Mouse (Mus musculus) limb, embryonic 10.5 days (tissue): ENCODE results near the gene B4galnt1. TPM values are rescaled to one million over a fixed set of nuclear protein-coding genes. Genes with fewer than 3 reads are reported as not detected.
"Not testable (repeated sequence)": the region's sequence is repeated elsewhere in the genome, so short reads cannot be mapped to it uniquely, and the experiment has no call there.

Experiments
- DNase-seq: peaks from one replicate; pipeline ENCODE4 v3.0.0-alpha.2; 2017; ENCODE audit warnings: low spot score
- H3K27ac ChIP-seq: fragments of 300-500 bp; sonication (generic); 2 replicates; pipeline ENCODE4 v1.5.1; 2016; ENCODE audit warnings: mild to moderate bottlenecking
- H3K27me3 ChIP-seq: fragments of 300-500 bp; sonication (generic); 2 replicates; pipeline ENCODE4 v1.6.1; 2016; ENCODE audit warnings: low read depth, mild to moderate bottlenecking; ENCODE audit not compliant: poor library complexity, severe bottlenecking
- H3K36me3 ChIP-seq: fragments of 300-500 bp; sonication (generic); 2 replicates; pipeline ENCODE4 v1.6.1; 2016; ENCODE audit warnings: mild to moderate bottlenecking, moderate library complexity
- H3K4me1 ChIP-seq: fragments of 300-500 bp; sonication (generic); 2 replicates; pipeline ENCODE4 v1.6.1; 2016
- H3K4me3 ChIP-seq: fragments of 300-500 bp; sonication (generic); 2 replicates; pipeline ENCODE4 v1.5.1; 2016; ENCODE audit warnings: mild to moderate bottlenecking, moderate library complexity
- H3K9me3 ChIP-seq: fragments of 300-500 bp; sonication (generic); replicated peaks from 2 replicates; pipeline ENCODE4 v1.6.1; 2016; ENCODE audit warnings: mild to moderate bottlenecking
- WGBS: fragments of 180-500 bp; shearing (Covaris S2); methylation state at CpG from one replicate; pipeline ENCODE4 v1.1.7; 2016; 5-methylcytosine and 5-hydroxymethylcytosine counted together
- polyA plus RNA-seq: library from polyadenylated mRNA; unstranded; fragments of >200 nt; fragmentation: Nextera tagmentation; extraction: Ambion mirVana; gene quantifications from 2 replicates; pipeline ENCODE4 v1.2.1, GENCODE M21; 2016

Gene B4galnt1
- polyA plus RNA-seq, 1 experiment from 2014 or later: 2.8 TPM

DNA sequence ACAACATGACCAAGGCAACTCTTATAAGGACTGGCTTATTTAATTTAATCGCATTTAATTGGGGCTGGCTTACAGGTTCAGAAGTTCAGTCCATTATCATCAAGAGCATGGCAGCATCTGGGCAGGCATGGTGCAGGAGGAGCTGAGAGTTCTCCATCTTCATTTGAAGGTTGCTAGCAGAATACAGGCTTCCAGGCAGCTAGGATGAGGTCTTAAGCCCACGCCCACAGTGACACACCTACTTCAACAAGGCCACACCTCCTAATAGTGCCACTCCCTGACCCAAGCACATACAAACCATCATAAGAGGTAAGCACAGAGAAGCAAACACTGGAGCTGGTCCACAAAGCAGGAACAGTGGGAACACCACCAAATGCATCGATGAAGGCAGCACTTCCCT, 13.8 kb upstream of the B4galnt1 start:
- not testable (repeated sequence) for DNase-seq, H3K4me1 ChIP-seq, H3K4me3 ChIP-seq, H3K27ac ChIP-seq, H3K9me3 ChIP-seq, H3K36me3 ChIP-seq, H3K27me3 ChIP-seq
- WGBS: 88% methylated on average over 3 of the region's 3 CpGs

DNA sequence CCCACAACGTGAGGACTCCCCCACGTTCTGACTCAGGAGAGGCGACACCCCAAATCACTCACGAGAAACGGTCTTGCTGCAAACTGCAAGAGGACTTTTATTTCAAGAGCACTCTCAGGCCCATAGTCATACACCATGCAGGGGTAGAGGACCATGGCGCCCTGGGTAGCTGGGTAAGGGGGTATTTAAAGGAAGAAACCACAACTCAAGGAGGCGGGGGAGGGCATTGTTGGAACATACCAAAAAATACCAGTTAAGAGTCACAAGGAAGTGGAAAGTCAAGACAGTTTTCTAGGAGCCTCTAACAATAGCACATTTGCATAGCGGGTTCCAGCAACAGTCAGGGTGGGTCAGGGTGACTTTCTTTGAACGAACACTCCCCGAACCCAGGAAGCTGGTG, 12.5 kb upstream of the B4galnt1 start:
- H3K27ac ChIP-seq, H3K27me3 ChIP-seq, DNase-seq, H3K4me3 ChIP-seq, H3K4me1 ChIP-seq, H3K9me3 ChIP-seq, H3K36me3 ChIP-seq: not testable (repeated sequence)
- 89% methylated on average over 10 of the region's 10 CpGs for WGBS

DNA sequence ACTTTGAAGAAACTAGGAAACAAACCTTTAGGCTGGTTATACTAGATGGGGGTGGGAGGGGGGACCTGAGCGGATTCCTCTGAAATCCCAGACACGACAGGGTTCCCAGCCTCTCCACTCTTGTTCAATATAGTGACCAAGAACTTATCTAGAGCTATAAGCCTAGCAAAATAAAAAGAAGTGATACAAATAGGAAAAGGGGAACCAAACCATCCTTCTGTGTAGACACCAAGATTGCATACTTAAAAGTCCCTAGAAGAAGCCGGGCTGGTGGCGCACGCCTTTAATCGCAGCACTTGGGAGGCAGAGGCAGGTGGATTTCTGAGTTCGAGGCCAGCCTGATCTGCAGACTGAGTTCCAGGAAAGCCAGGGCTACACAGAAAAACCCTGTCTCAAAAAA, 11.7 kb upstream of the B4galnt1 start:
- Histone ChIP-seq H3K4me1 (no peaks in the 10 kb centered on the region), H3K27ac (no peak overlapping the region), H3K9me3 (no peaks in the 10 kb centered on the region), H3K4me3 (no peak overlapping the region), H3K27me3 (no peaks in the 10 kb centered on the region), H3K36me3 (no peaks in the 10 kb centered on the region)
- WGBS: 95% methylated on average over 7 of the region's 7 CpGs
- DNase-seq: no peak

DNA sequence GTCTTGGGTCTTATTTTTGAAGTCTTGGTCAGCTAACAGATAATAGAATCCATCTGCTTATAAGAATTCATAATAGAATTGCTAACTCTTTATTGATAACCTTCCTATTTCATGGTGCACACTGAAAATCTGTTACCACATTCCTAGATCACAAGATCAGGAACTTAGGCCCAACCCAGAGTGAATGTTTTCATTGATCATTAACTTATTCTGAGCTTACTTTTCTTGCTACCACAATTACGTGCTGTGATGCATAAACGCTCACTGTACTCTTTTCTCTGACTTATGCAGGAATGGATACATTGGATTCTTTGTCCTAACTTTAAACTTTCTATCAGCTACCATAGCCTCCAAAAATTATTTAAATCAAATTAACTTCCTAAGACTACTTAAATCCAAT, 10.8 kb upstream of the B4galnt1 start:
- 94% methylated on average over 2 of the region's 2 CpGs for WGBS

GRCm38 (mm10) chr10:127154652-127155051, 10.4 kb upstream of the B4galnt1 start:
- no peaks in the 10 kb centered on the region for H3K36me3 ChIP-seq
- no peaks in the 10 kb centered on the region for H3K4me1 ChIP-seq
- H3K27ac ChIP-seq: no peak overlapping the region
- no peaks in the 10 kb centered on the region for H3K9me3 ChIP-seq
- no peak overlapping the region for H3K4me3 ChIP-seq
- no peaks in the 10 kb centered on the region for H3K27me3 ChIP-seq
- no peak for DNase-seq
- 92% methylated on average over 5 of the region's 5 CpGs for WGBS

More for the DNA sequence above, 10.8 kb upstream of the B4galnt1 start:
- Histone ChIP-seq H3K36me3 (no peaks in the 10 kb centered on the region), H3K27ac (no peak overlapping the region), H3K27me3 (no peaks in the 10 kb centered on the region), H3K9me3 (no peaks in the 10 kb centered on the region), H3K4me3 (no peak overlapping the region), H3K4me1 (no peaks in the 10 kb centered on the region)
- no peak for DNase-seq

- no peaks in the 10 kb centered on the region for H3K4me1 ChIP-seq
- H3K36me3 ChIP-seq: no peaks in the 10 kb centered on the region
- no peaks in the 10 kb centered on the region for H3K27me3 ChIP-seq
- 92% methylated on average over 1 of the region's 1 CpGs for WGBS
- H3K4me3 ChIP-seq: no peak overlapping the region
- no peak overlapping the region for H3K27ac ChIP-seq
- no peak for DNase-seq
- no peaks in the 10 kb centered on the region for H3K9me3 ChIP-seq
Observed at GRCm38 (mm10) chr10:127156089-127156488, 8.9 kb upstream of the B4galnt1 start.

DNA sequence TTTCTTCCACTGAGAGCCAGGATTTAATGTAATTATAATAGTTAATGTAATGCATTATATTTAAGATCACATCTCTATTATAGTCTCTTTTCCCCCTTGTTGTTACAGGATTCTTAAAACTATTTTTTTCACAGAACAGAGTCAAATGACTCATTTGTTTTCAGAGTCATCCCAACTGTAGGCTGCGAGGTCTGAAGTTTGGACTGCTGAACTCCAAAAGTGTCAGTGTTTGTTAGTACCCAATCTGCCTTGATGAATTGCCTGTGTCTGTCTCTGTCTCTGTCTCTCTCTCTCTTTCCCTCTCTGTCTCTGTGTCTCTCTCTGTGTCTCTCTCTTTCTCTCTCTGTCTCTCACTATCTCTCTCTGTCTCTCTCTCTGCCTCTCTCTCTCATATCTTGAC, 8.5 kb upstream of the B4galnt1 start:
- Histone ChIP-seq H3K27ac (no peak overlapping the region), H3K36me3 (no peaks in the 10 kb centered on the region), H3K4me1 (no peaks in the 10 kb centered on the region), H3K27me3 (no peaks in the 10 kb centered on the region), H3K4me3 (no peak overlapping the region), H3K9me3 (no peaks in the 10 kb centered on the region)
- DNase-seq: no peak
- WGBS: 87% methylated on average over 1 of the region's 1 CpGs

GRCm38 (mm10) chr10:127158471-127158870, 6.6 kb upstream of the B4galnt1 start:
- Histone ChIP-seq H3K27me3 (peaks cover 11% of the 10 kb centered on the region), H3K27ac (no peak overlapping the region), H3K36me3 (no peaks in the 10 kb centered on the region), H3K4me1 (no peaks in the 10 kb centered on the region), H3K9me3 (no peaks in the 10 kb centered on the region), H3K4me3 (no peak overlapping the region)
- no peak for DNase-seq
- WGBS: 72% methylated on average over 3 of the region's 3 CpGs

- Histone ChIP-seq H3K4me3 (no peak overlapping the region), H3K4me1 (peaks cover 6% of the 10 kb centered on the region), H3K27me3 (peaks cover 27% of the 10 kb centered on the region), H3K36me3 (no peaks in the 10 kb centered on the region), H3K27ac (no peak overlapping the region), H3K9me3 (no peaks in the 10 kb centered on the region)
- 85% methylated on average over 9 of the region's 9 CpGs for WGBS
- no peak for DNase-seq
Observed at GRCm38 (mm10) chr10:127160081-127160480, 4.9 kb upstream of the B4galnt1 start.

GRCm38 (mm10) chr10:127160728-127161127, 4.3 kb upstream of the B4galnt1 start:
- no peak for DNase-seq
- Histone ChIP-seq H3K27ac (no peak overlapping the region), H3K27me3 (peaks cover 33% of the 10 kb centered on the region), H3K9me3 (no peaks in the 10 kb centered on the region), H3K36me3 (no peaks in the 10 kb centered on the region), H3K4me3 (no peak overlapping the region), H3K4me1 (peaks cover 12% of the 10 kb centered on the region)
- WGBS: 82% methylated on average over 3 of the region's 3 CpGs

DNA sequence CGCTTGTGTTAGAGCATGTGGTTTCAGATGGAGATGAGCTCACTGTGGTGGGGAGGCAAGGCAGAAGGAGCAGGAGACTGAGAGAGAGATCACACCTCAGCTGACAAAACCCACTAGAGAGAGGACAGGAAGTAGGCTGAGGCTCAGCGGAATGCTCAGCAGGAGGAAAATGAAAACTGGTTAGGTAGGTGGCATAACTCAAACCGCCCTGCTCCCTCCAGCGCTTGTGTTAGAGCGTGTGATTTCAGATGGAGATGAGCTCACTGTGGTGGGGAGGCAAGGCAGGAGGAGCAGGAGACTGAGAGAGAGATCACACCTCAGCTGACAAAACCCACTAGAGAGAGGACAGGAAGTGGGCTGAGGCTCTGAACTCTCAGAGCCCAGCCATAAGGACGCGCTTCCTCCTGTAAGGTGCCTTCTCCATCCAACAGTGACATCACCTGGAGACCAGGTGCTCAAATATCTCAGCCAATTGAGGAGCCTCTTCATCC, 2.2 kb upstream of the B4galnt1 start:
- peaks cover 54% of the 10 kb centered on the region for H3K27me3 ChIP-seq

DNA sequence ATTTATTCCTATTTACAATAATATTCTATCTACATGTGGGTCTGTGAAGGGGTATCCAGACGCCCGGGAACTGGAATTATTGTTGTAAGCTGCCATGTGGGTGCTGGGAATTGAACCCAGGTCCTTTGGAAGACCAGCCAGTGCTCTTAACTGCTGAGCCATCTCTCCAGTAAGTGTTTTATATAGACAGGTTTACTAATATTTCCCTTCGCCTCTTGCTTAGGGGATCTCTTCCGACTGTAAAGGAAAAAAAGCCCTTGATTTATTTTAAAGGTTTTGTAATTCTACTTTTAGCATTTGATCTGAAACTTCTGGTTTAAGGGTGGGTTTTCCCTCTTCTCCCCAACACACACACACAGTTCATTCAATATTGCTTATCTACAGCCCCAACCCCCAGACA, 835 bp upstream of the B4galnt1 start:
- Histone ChIP-seq H3K4me1 (peaks cover 31% of the 10 kb centered on the region), H3K36me3 (no peaks in the 10 kb centered on the region), H3K27me3 (peaks cover 68% of the 10 kb centered on the region), H3K9me3 (no peaks in the 10 kb centered on the region), H3K27ac (no peak overlapping the region), H3K4me3 (no peak overlapping the region)
- DNase-seq: no peak
- 97% methylated on average over 4 of the region's 4 CpGs for WGBS

More for the DNA sequence above, 2.2 kb upstream of the B4galnt1 start:
- not testable (repeated sequence) for H3K4me3 ChIP-seq, DNase-seq, H3K9me3 ChIP-seq, H3K36me3 ChIP-seq, H3K27ac ChIP-seq
- 50% methylated on average over 7 of the region's 7 CpGs for WGBS
- H3K4me1 ChIP-seq: peaks cover 30% of the 10 kb centered on the region

GRCm38 (mm10) chr10:127165354-127165653, 279 bp downstream of the B4galnt1 start:
- no peaks in the 10 kb centered on the region for H3K9me3 ChIP-seq
- peak; percentile 70 for DNase-seq
- peak overlapping the region; percentile 83 for H3K27ac ChIP-seq
- no peaks in the 10 kb centered on the region for H3K36me3 ChIP-seq
- H3K27me3 ChIP-seq: peaks cover 79% of the 10 kb centered on the region
- WGBS: under 1% methylated on average over 42 of the region's 42 CpGs
- H3K4me1 ChIP-seq: peaks cover 39% of the 10 kb centered on the region
- H3K4me3 ChIP-seq: peak overlapping the region; percentile 70

DNA sequence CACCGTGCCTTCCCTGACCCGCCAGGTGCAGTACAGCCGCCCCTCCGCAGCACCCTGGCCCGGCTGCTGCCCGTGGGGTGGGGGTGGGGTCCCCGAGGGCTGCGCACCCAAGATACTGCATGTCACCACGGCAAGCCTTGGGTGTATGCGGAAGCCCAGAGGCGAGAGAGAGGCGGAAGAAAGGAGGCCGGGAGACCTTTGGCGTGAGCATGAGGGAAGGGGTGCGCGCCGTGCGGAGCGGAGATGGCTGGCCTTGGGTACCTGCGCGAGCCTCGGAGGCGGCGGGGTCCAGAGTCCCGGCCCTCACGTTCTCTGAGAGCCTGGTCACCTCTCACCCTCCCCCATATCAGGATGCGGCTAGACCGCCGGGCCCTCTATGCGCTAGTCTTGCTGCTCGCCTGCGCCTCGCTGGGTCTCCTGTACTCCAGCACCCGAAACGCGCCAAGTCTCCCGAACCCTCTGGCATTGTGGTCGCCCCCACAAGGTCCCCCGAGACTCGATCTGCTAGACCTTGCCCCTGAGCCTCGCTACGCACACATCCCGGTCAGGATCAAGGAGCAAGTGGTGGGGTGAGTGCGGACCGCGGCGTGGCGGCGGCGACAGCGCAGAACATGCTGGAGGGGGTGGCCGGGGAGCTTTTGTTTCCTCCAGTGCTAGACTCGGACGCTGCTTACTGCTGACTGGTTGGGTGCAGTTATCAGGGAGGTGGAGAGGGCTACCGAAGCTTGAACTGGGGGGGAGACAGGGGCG, 804 bp downstream of the B4galnt1 start:
- Histone ChIP-seq H3K27ac (peak overlapping the region; percentile 83), H3K9me3 (no peaks in the 10 kb centered on the region), H3K36me3 (no peaks in the 10 kb centered on the region), H3K27me3 (peaks cover 84% of the 10 kb centered on the region), H3K4me3 (peak overlapping the region; percentile 70), H3K4me1 (peaks cover 44% of the 10 kb centered on the region)
- WGBS: under 1% methylated on average over 56 of the region's 56 CpGs
- DNase-seq: peak; percentile 70
